Mouse (Mus musculus): Measurements from ENCODE around the gene Ddt. TPM values are rescaled to one million over a fixed set of nuclear protein-coding genes. Genes with fewer than 3 reads are reported as not detected.

The Ddt gene
- total and polyA plus RNA-seq, 2 experiments from 2014 or later: 82.1 to 83.0 TPM

GRCm38 (mm10) chr10:75798176-75798696 is 25.0 kb upstream of the Ddt start, which contains the start of gene Gstt1:
TSS of gene Gstt1 (minus strand) at chr10:75798584.
- 1% methylated on average over 18 of the region's 18 CpGs for WGBS
- TF ChIP-seq EP300 (IDR thresholded peaks at IDR 0.05; ENCODE audit: low read depth): no peak
- no peak for TF ChIP-seq CTCF (IDR thresholded peaks at IDR 0.05; ENCODE audit: low read depth)
- no peaks in the 10 kb centered on the region for H3K9me3 ChIP-seq (replicated peaks; ENCODE audit: control insufficient read depth, low read length)
- no peaks in the 10 kb centered on the region for H3K27me3 ChIP-seq (ENCODE audit: control insufficient read depth, insufficient read depth, low read length)
- H3K27ac ChIP-seq (ENCODE audit: low read depth): no peak within 1 kb of the TSS
- peak within 1 kb of the TSS; percentile 50 for H3K9ac ChIP-seq (replicated peaks; ENCODE audit: low read depth, low read length)
- peak within 1 kb of the TSS; percentile 92 for H3K4me2 ChIP-seq (ENCODE audit: low read depth, low read length)
- ATAC-seq (ENCODE audit: insufficient read depth, low read depth): 0 out of 2 replicates have a peak, but pooled peaks have one; percentile 20
- peaks cover 7% of the 10 kb centered on the region for H3K4me1 ChIP-seq (ENCODE audit: control insufficient read depth, insufficient read depth)
- DNase-seq (ENCODE audit: low spot score): no peak
- H3K36me3 ChIP-seq (replicated peaks; ENCODE audit: control insufficient read depth, insufficient read depth, low read length): no peaks in the 10 kb centered on the region
- peak within 1 kb of the TSS; percentile 58 for H3K4me3 ChIP-seq (ENCODE audit: low read depth, low read length)

- peak; percentile 26 for DNase-seq (ENCODE audit: low spot score)
These were observed 24.5 kb upstream of the Ddt start for GRCm38 (mm10) chr10:75797619-75798175.

GRCm38 (mm10) chr10:75796731-75797516 is 23.7 kb upstream of the Ddt start:
- 31% methylated on average over 11 of the region's 11 CpGs for WGBS
- H3K9me3 ChIP-seq (replicated peaks; ENCODE audit: control insufficient read depth, low read length): no peaks in the 10 kb centered on the region
- no peaks in the 10 kb centered on the region for H3K36me3 ChIP-seq (replicated peaks; ENCODE audit: control insufficient read depth, insufficient read depth, low read length)
- ATAC-seq (ENCODE audit: insufficient read depth, low read depth) (no peak), DNase-seq (ENCODE audit: low spot score) (no peak)
- TF ChIP-seq EP300 (IDR thresholded peaks at IDR 0.05; ENCODE audit: low read depth) (no peak), CTCF (IDR thresholded peaks at IDR 0.05; ENCODE audit: low read depth) (no peak)
- peak overlapping the region; percentile 58 for H3K4me3 ChIP-seq (ENCODE audit: low read depth, low read length)
- peak overlapping the region; percentile 50; the same call in 1 of the 2 replicates for H3K9ac ChIP-seq (replicated peaks; ENCODE audit: low read depth, low read length)
- H3K27me3 ChIP-seq (ENCODE audit: control insufficient read depth, insufficient read depth, low read length): no peaks in the 10 kb centered on the region
- no peak overlapping the region for H3K27ac ChIP-seq (ENCODE audit: low read depth)
- peaks cover 7% of the 10 kb centered on the region for H3K4me1 ChIP-seq (ENCODE audit: control insufficient read depth, insufficient read depth)
- H3K4me2 ChIP-seq (ENCODE audit: low read depth, low read length): peak overlapping the region; percentile 92

More at GRCm38 (mm10) chr10:75797619-75798175, 24.5 kb upstream of the Ddt start:
- Histone ChIP-seq H3K36me3 (replicated peaks; ENCODE audit: control insufficient read depth, insufficient read depth, low read length) (no peaks in the 10 kb centered on the region), H3K4me2 (ENCODE audit: low read depth, low read length) (peak overlapping the region; percentile 92), H3K9ac (replicated peaks; ENCODE audit: low read depth, low read length) (peak overlapping the region; percentile 50), H3K4me3 (ENCODE audit: low read depth, low read length) (peak overlapping the region; percentile 58), H3K27ac (ENCODE audit: low read depth) (no peak overlapping the region), H3K4me1 (ENCODE audit: control insufficient read depth, insufficient read depth) (peaks cover 7% of the 10 kb centered on the region), H3K9me3 (replicated peaks; ENCODE audit: control insufficient read depth, low read length) (no peaks in the 10 kb centered on the region), H3K27me3 (ENCODE audit: control insufficient read depth, insufficient read depth, low read length) (no peaks in the 10 kb centered on the region)
- WGBS: 1% methylated on average over 11 of the region's 12 CpGs
- peak; percentile 66 for ATAC-seq (ENCODE audit: insufficient read depth, low read depth)
- TF ChIP-seq CTCF (IDR thresholded peaks at IDR 0.05; ENCODE audit: low read depth) (no peak), EP300 (IDR thresholded peaks at IDR 0.05; ENCODE audit: low read depth) (no peak)

- TF ChIP-seq EP300 (IDR thresholded peaks at IDR 0.05; ENCODE audit: low read depth) (no peak), CTCF (IDR thresholded peaks at IDR 0.05; ENCODE audit: low read depth) (no peak)
- H3K27me3 ChIP-seq (ENCODE audit: control insufficient read depth, insufficient read depth, low read length): no peaks in the 10 kb centered on the region
- H3K36me3 ChIP-seq (replicated peaks; ENCODE audit: control insufficient read depth, insufficient read depth, low read length): no peaks in the 10 kb centered on the region
- ATAC-seq (ENCODE audit: insufficient read depth, low read depth) (no peak), DNase-seq (ENCODE audit: low spot score) (peak; percentile 33)
- 34% methylated on average over 3 of the region's 3 CpGs for WGBS
- H3K9me3 ChIP-seq (replicated peaks; ENCODE audit: control insufficient read depth, low read length): no peaks in the 10 kb centered on the region
- H3K27ac ChIP-seq (ENCODE audit: low read depth): no peak overlapping the region
- no peak overlapping the region for H3K4me3 ChIP-seq (ENCODE audit: low read depth, low read length)
- H3K4me1 ChIP-seq (ENCODE audit: control insufficient read depth, insufficient read depth): peaks cover 7% of the 10 kb centered on the region
- H3K4me2 ChIP-seq (ENCODE audit: low read depth, low read length): no peak overlapping the region
- H3K9ac ChIP-seq (replicated peaks; ENCODE audit: low read depth, low read length): no peak overlapping the region
These were observed 21.7 kb upstream of the Ddt start for GRCm38 (mm10) chr10:75794880-75795279.

- no peaks in the 10 kb centered on the region for H3K27me3 ChIP-seq (ENCODE audit: control insufficient read depth, insufficient read depth, low read length)
- DNase-seq (ENCODE audit: low spot score): no peak
- H3K36me3 ChIP-seq (replicated peaks; ENCODE audit: control insufficient read depth, insufficient read depth, low read length): no peaks in the 10 kb centered on the region
- no peak overlapping the region for H3K9ac ChIP-seq (replicated peaks; ENCODE audit: low read depth, low read length)
- TF ChIP-seq CTCF (IDR thresholded peaks at IDR 0.05; ENCODE audit: low read depth) (peak; percentile 42), EP300 (IDR thresholded peaks at IDR 0.05; ENCODE audit: low read depth) (no peak)
- no peak overlapping the region for H3K4me2 ChIP-seq (ENCODE audit: low read depth, low read length)
- H3K4me3 ChIP-seq (ENCODE audit: low read depth, low read length): no peak overlapping the region
- 23% methylated on average over 7 of the region's 7 CpGs for WGBS
- no peak overlapping the region for H3K27ac ChIP-seq (ENCODE audit: low read depth)
- no peaks in the 10 kb centered on the region for H3K4me1 ChIP-seq (ENCODE audit: control insufficient read depth, insufficient read depth)
- H3K9me3 ChIP-seq (replicated peaks; ENCODE audit: control insufficient read depth, low read length): no peaks in the 10 kb centered on the region
- no peak for ATAC-seq (ENCODE audit: insufficient read depth, low read depth)
These were observed 17.6 kb upstream of the Ddt start for GRCm38 (mm10) chr10:75790773-75791172.
